Mouse (Mus musculus) limb, embryonic 14.5 days (tissue): ENCODE measurements around the gene Bbs9. TPM values are rescaled to one million over a fixed set of nuclear protein-coding genes. Genes with fewer than 3 reads are reported as not detected.

Source experiments
- ATAC-seq: fragments of 200-750 bp; cut with Nextera tagmentation; 2 replicates; pipeline ENCODE4 v1.8.0; 2017; ENCODE audit warnings: low read depth, moderate number of reproducible peaks, moderate TSS enrichment; ENCODE audit not compliant: low FRiP score
- DNase-seq: peaks from one replicate; pipeline ENCODE4 v3.0.0-alpha.2; 2015; ENCODE audit warnings: low spot score
- H3K27ac ChIP-seq: fragments of 300-500 bp; sonication (generic); replicated peaks from 2 replicates; pipeline ENCODE4 v1.5.1; 2014; ENCODE audit warnings: low read depth, mild to moderate bottlenecking, low read length, moderate library complexity, mixed read lengths
- H3K27me3 ChIP-seq: fragments of 300-500 bp; sonication (generic); 2 replicates; pipeline ENCODE4 v1.6.1; 2014; ENCODE audit warnings: low read length, mixed read lengths; ENCODE audit not compliant: control insufficient read depth, insufficient read depth
- H3K36me3 ChIP-seq: fragments of 300-500 bp; sonication (generic); 2 replicates; pipeline ENCODE4 v1.6.1; 2014; ENCODE audit warnings: mild to moderate bottlenecking, low read length, moderate library complexity, mixed read lengths; ENCODE audit not compliant: control insufficient read depth, insufficient read depth
- H3K4me1 ChIP-seq: fragments of 300-500 bp; sonication (generic); 2 replicates; pipeline ENCODE4 v1.6.1; 2014; ENCODE audit warnings: antibody characterized with exemption, low read length, mixed read lengths; ENCODE audit not compliant: control insufficient read depth, insufficient read depth
- H3K4me2 ChIP-seq: fragments of 300-500 bp; sonication (generic); replicated peaks from 2 replicates; pipeline ENCODE4 v1.6.1; 2014; ENCODE audit warnings: low read depth, mild to moderate bottlenecking, low read length, moderate library complexity; ENCODE audit not compliant: severe bottlenecking
- H3K4me3 ChIP-seq: fragments of 300-500 bp; sonication (generic); replicated peaks from 2 replicates; pipeline ENCODE4 v1.5.1; 2014; ENCODE audit warnings: low read length
- H3K9ac ChIP-seq: fragments of 300-500 bp; sonication (generic); 2 replicates; pipeline ENCODE4 v1.6.1; 2014; ENCODE audit warnings: mild to moderate bottlenecking, low read depth, low read length, moderate library complexity; ENCODE audit not compliant: severe bottlenecking
- H3K9me3 ChIP-seq: fragments of 300-500 bp; sonication (generic); 2 replicates; pipeline ENCODE4 v1.6.1; 2016; ENCODE audit warnings: low read length; ENCODE audit not compliant: control insufficient read depth
- POLR2A ChIP-seq: fragments of 200-500 bp; IDR thresholded peaks from 2 replicates; pipeline ENCODE4 v1.8.0; 2012; ENCODE audit warnings: inconsistent platforms, mild to moderate bottlenecking, moderate library complexity, borderline replicate concordance; ENCODE audit not compliant: insufficient read depth, insufficient read length; ENCODE audit errors: extremely low read depth
- WGBS: fragments of 180-500 bp; shearing (Covaris S2); extraction: QIAGEN DNeasy Blood & Tissue Kit; methylation state at CpG from one replicate; pipeline ENCODE4 v1.1.7; 2014; 5-methylcytosine and 5-hydroxymethylcytosine counted together
- polyA plus RNA-seq, 2 experiments: library from polyadenylated mRNA; depleted of rRNA in 1 of 2; stranded (reverse) in 1 of 2; unstranded in 1 of 2; fragments of >200 nt; fragmentation: Nextera tagmentation in 1 of 2; extraction: Ambion mirVana in 1 of 2; gene quantifications; 2 replicates each; pipeline versions ENCODE4 v1.2.1 to v1.2.3; 2012 to 2014

Bbs9 gene
- polyA plus RNA-seq (2012; rRNA removed) (15.7 and 16.6 TPM in 2 replicates), polyA plus RNA-seq (2014; fragmentation: Nextera tagmentation; extraction: Ambion mirVana) (12.7 and 14.7 TPM in 2 replicates)

GRCm38 (mm10) chr9:22475424-22475868 lies at the start of gene Bbs9:
TSS of gene Bbs9 (plus strand) at chr9:22475715.
- Histone ChIP-seq H3K36me3 (no peaks in the 10 kb centered on the region), H3K27ac (peak within 1 kb of the TSS; percentile 64), H3K4me3 (peak within 1 kb of the TSS; percentile 61), H3K4me2 (peak within 1 kb of the TSS; percentile 60), H3K4me1 (peaks cover 5% of the 10 kb centered on the region; the same call in 1 of the 2 replicates), H3K9me3 (no peaks in the 10 kb centered on the region), H3K9ac (peak within 1 kb of the TSS; percentile 60), H3K27me3 (no peaks in the 10 kb centered on the region)
- ATAC-seq (peak; percentile 97), DNase-seq (peak; percentile 90)
- under 1% methylated on average over 24 of the region's 25 CpGs for WGBS
- TF ChIP-seq POLR2A, result no peak

- Histone ChIP-seq H3K27me3 (no peaks in the 10 kb centered on the region), H3K36me3 (no peaks in the 10 kb centered on the region; the same call in 1 of the 2 replicates), H3K27ac (no peak overlapping the region), H3K9me3 (no peaks in the 10 kb centered on the region), H3K9ac (no peak overlapping the region), H3K4me2 (no peak overlapping the region), H3K4me1 (peaks cover 17% of the 10 kb centered on the region), H3K4me3 (no peak overlapping the region)
- no peak for TF ChIP-seq POLR2A
- no peak for DNase-seq
- no peak for ATAC-seq
- WGBS, result 29% methylated on average over 3 of the region's 4 CpGs
Measured at GRCm38 (mm10) chr9:22428028-22428665, 47.4 kb upstream of the Bbs9 start.

- no peaks in the 10 kb centered on the region for H3K27me3 ChIP-seq
- peaks cover 17% of the 10 kb centered on the region for H3K4me1 ChIP-seq
- no peak overlapping the region for H3K27ac ChIP-seq
- DNase-seq, result peak; percentile 25
- H3K4me3 ChIP-seq, result no peak overlapping the region
- TF ChIP-seq POLR2A, result no peak
- no peak overlapping the region for H3K4me2 ChIP-seq
- WGBS, result 42% methylated on average over 14 of the region's 14 CpGs
- H3K36me3 ChIP-seq, result no peaks in the 10 kb centered on the region; the same call in 1 of the 2 replicates
- H3K9me3 ChIP-seq, result no peaks in the 10 kb centered on the region
- no peak overlapping the region for H3K9ac ChIP-seq
- no peak for ATAC-seq
Measured at GRCm38 (mm10) chr9:22428666-22429410, 46.7 kb upstream of the Bbs9 start.

- H3K27ac ChIP-seq, result no peak overlapping the region
- peak; percentile 48 for DNase-seq
- 33% methylated on average over 15 of the region's 15 CpGs for WGBS
- H3K9ac ChIP-seq, result no peak overlapping the region
- no peaks in the 10 kb centered on the region for H3K27me3 ChIP-seq
- H3K4me2 ChIP-seq, result peak overlapping the region; percentile 16; the same call in 1 of the 2 replicates
- peaks cover 17% of the 10 kb centered on the region for H3K4me1 ChIP-seq
- H3K36me3 ChIP-seq, result no peaks in the 10 kb centered on the region; the same call in 1 of the 2 replicates
- H3K4me3 ChIP-seq, result no peak overlapping the region
- no peak for ATAC-seq
- H3K9me3 ChIP-seq, result no peaks in the 10 kb centered on the region
- no peak for TF ChIP-seq POLR2A
Measured at GRCm38 (mm10) chr9:22429533-22430241, 45.8 kb upstream of the Bbs9 start.

GRCm38 (mm10) chr9:22430315-22430840 lies 45.1 kb upstream of the Bbs9 start:
- Histone ChIP-seq H3K9me3 (no peaks in the 10 kb centered on the region), H3K9ac (no peak overlapping the region), H3K36me3 (no peaks in the 10 kb centered on the region), H3K4me1 (peaks cover 17% of the 10 kb centered on the region), H3K27me3 (no peaks in the 10 kb centered on the region), H3K4me2 (peak overlapping the region; percentile 16; the same call in 1 of the 2 replicates), H3K4me3 (no peak overlapping the region), H3K27ac (no peak overlapping the region)
- DNase-seq (no peak), ATAC-seq (no peak)
- no peak for TF ChIP-seq POLR2A
- 21% methylated on average over 5 of the region's 5 CpGs for WGBS
